In genomic region chr5:104986706-104987105, GRCm38 (mm10) we compare ENCODE assay signal across 8 mouse cellular contexts. TPM values are rescaled to one million over a fixed set of nuclear protein-coding genes. Genes with fewer than 3 reads are reported as not detected.
DNase-seq lines count a peak whose midpoint lies in the region; ATAC-seq and TF ChIP-seq lines count a peak whose summit lies in the region.

No protein-coding gene starts in this region.

- WGBS in spleen, adult 2 months = 3% methylated on average over 1 of the region's 1 CpGs
- 53% methylated on average over 1 of the region's 1 CpGs for WGBS in forebrain, embryonic 15.5 days

- no peaks in the 10 kb centered on the region for H3K36me3 ChIP-seq in spleen, adult 2 months (ENCODE audit: control insufficient read depth, insufficient read depth, low read length)
- H3K36me3 ChIP-seq in splenic B cell, adult 2 months (ENCODE audit: control insufficient read depth, insufficient read depth, low read length, poor library complexity, severe bottlenecking) = no peaks in the 10 kb centered on the region
- H3K36me3 ChIP-seq in forebrain, embryonic 15.5 days = no peaks in the 10 kb centered on the region

- TF ChIP-seq CTCF in spleen, adult 2 months (IDR thresholded peaks at IDR 0.05; ENCODE audit: extremely low read depth, insufficient read depth, insufficient read length, insufficient replicate concordance) = peak; percentile 31; the same call in 1 of the 2 replicates

- no peak overlapping the region for H3K4me2 ChIP-seq in forebrain, embryonic 15.5 days (replicated peaks)

- DNase-seq in gastrocnemius, postnatal 10 days = peak; percentile 27
- DNase-seq in gastrocnemius, postnatal 25 days = no peak
- peak; percentile 46 to 48 for DNase-seq in spleen, adult 2 months (ENCODE audit: low read depth in 1 of 2, low spot score in 2 of 2)
- no peak for DNase-seq in spleen, adult 12 weeks (ENCODE audit: low spot score)
- peak; percentile 41 for DNase-seq in c-Kit-positive CD71-negative TER-119-negative erythroid progenitor cells, embryonic 14.5 days (ENCODE audit: low read depth)
- DNase-seq in kidney, postnatal 36 days = peak; percentile 49 to 63
- DNase-seq in splenic B cell, adult 2 months (ENCODE audit: low read depth, low spot score) = peak; percentile 86

- no peak for TF ChIP-seq POLR2A in spleen, adult 2 months (IDR thresholded peaks at IDR 0.05; ENCODE audit: low read depth, low read length)

- no peak overlapping the region for H3K9ac ChIP-seq in forebrain, embryonic 15.5 days (replicated peaks)

- ATAC-seq in forebrain, embryonic 15.5 days (replicated peaks) = no peak

- no peaks in the 10 kb centered on the region for H3K4me1 ChIP-seq in spleen, adult 2 months (ENCODE audit: control insufficient read depth, insufficient read depth, insufficient read length)
- H3K4me1 ChIP-seq in forebrain, embryonic 15.5 days = no peaks in the 10 kb centered on the region

- H3K27me3 ChIP-seq in spleen, adult 2 months (ENCODE audit: control insufficient read depth, insufficient read depth, low read length) = no peaks in the 10 kb centered on the region
- no peaks in the 10 kb centered on the region for H3K27me3 ChIP-seq in splenic B cell, adult 2 months (ENCODE audit: control insufficient read depth, insufficient read depth, low read length, poor library complexity, severe bottlenecking)
- no peaks in the 10 kb centered on the region for H3K27me3 ChIP-seq in forebrain, embryonic 15.5 days

- no peak overlapping the region for H3K27ac ChIP-seq in spleen, adult 2 months (ENCODE audit: insufficient read depth, low read length)
- H3K27ac ChIP-seq in forebrain, embryonic 15.5 days (replicated peaks) = no peak overlapping the region

- no peaks in the 10 kb centered on the region for H3K9me3 ChIP-seq in forebrain, embryonic 15.5 days

- no peak overlapping the region for H3K4me3 ChIP-seq in spleen, adult 2 months (ENCODE audit: extremely low read depth, insufficient read depth, insufficient read length)
- H3K4me3 ChIP-seq in forebrain, embryonic 15.5 days = no peak overlapping the region

RNA-seq across cellular contexts. Expression of gene Abcg3, which starts 4.2 kb away (rescaled TPM):
- total RNA-seq in gastrocnemius, postnatal 10 days (2021) = under 1 TPM; 0.19 to 0.27 TPM
- total RNA-seq in gastrocnemius, postnatal 25 days (2021) = under 1 TPM; 0.11 to 0.20 TPM
- polyA plus RNA-seq in spleen, adult 2 months (2012; rRNA removed) = 7.8 and 11.9 TPM in 2 replicates
- 0.22 and 0.23 TPM in 2 replicates for polyA plus RNA-seq in forebrain, embryonic 15.5 days (2015; fragmentation: Nextera tagmentation; extraction: Ambion mirVana)

Comparison
In these comparisons a context has a peak if more than half of its experiments do, and no peak if none do; other contexts are left out.
1. DNase-seq: peak in gastrocnemius, postnatal 10 days (single experiment), spleen, adult 2 months (2 of 2), c-Kit-positive CD71-negative TER-119-negative erythroid progenitor cells, embryonic 14.5 days (single experiment), kidney, postnatal 36 days (2 of 2) and splenic B cell, adult 2 months (single experiment); none in gastrocnemius, postnatal 25 days (single experiment) and spleen, adult 12 weeks (single experiment).